Mouse (Mus musculus) myocyte (in vitro differentiated cells): ENCODE data around the gene Kctd4.

ENCODE experiments used
- E2F4 ChIP-seq: IDR thresholded peaks from one replicate; pipeline ENCODE4 v1.6.1; 2011; ENCODE audit warnings: mild to moderate bottlenecking, control low read depth, moderate library complexity; ENCODE audit not compliant: insufficient read depth
- MAX ChIP-seq: IDR thresholded peaks from one replicate; pipeline ENCODE4 v1.6.1; 2011; ENCODE audit warnings: low read depth, mild to moderate bottlenecking, control low read depth
- POLR2A ChIP-seq: IDR thresholded peaks from one replicate; pipeline ENCODE4 v1.6.1; 2011; ENCODE audit warnings: low read depth, mild to moderate bottlenecking, control low read depth, moderate library complexity; ENCODE audit not compliant: insufficient read length
- POLR2AphosphoS2 ChIP-seq: IDR thresholded peaks from one replicate; pipeline ENCODE4 v1.6.1; 2011; ENCODE audit warnings: low read depth, control low read depth; ENCODE audit not compliant: insufficient read length
- USF1 ChIP-seq: IDR thresholded peaks from one replicate; pipeline ENCODE4 v1.6.1; 2011; ENCODE audit warnings: low read depth, mild to moderate bottlenecking, control low read depth, moderate library complexity

- TF ChIP-seq MAX (no peak), POLR2A (no peak), E2F4 (no peak), USF1 (no peak), POLR2AphosphoS2 (no peak)
Observed at GRCm38 (mm10) chr14:75962250-75962649, 7.4 kb downstream of the Kctd4 start.
